Mouse (Mus musculus): Measurements from ENCODE around the gene Ccdc51. TPM values are rescaled to one million over a fixed set of nuclear protein-coding genes. Genes with fewer than 3 reads are reported as not detected.

Ccdc51 gene
- total RNA-seq, 2 experiments from 2014 or later, result 8.6 to 9.1 TPM

- peak; percentile 45 to 67 for DNase-seq (ENCODE audit: low spot score in 2 of 2)
These were observed 13.1 kb downstream of the Ccdc51 start, which contains the start of gene Plxnb1 for GRCm38 (mm10) chr9:109095137-109095982. TSS of gene Plxnb1 (plus strand) at chr9:109095389.

DNA sequence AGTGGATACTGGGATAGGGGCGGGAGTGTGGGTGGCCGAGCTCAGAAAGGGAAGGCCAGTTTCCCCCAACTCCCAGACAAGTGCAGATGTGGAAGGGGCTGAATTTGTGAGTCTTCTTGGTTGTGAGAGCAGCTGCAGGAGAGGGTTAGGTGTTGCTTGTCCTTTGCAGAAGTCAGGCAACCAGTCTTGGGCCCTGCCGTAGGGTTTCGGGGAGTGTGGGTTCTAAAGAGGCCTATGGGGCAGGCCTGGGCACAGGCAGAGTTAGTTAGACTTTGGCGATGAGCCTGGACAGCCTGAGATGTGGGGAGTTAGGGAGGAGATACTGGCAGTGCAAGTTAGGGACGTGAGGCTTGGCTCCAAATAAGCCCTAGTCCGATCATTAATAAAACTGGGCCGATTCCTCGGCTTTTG, 14.0 kb downstream of the Ccdc51 start:
- DNase-seq (ENCODE audit: low spot score in 2 of 2), result no peak

DNA sequence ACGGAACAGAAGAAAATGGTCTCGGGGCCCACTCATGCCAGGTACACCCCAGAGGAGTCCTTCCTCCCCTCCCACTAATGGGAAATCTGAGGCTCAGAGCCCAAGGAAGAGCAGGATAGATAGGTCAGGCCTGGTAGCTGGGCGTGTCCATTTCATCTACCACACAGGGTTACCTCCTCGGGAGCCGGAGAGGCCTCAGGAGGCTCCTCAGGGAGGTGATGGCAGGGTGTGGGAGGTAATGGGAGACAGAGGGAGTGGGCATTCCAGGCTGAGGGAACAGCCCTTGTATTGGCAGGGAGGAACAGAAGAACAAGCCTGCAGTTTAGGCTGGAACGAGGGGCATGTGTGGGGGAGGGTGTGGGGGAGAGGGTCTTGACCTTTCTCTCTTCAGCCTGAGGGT, 14.6 kb downstream of the Ccdc51 start:
- no peak for DNase-seq (ENCODE audit: low spot score in 2 of 2)

DNA sequence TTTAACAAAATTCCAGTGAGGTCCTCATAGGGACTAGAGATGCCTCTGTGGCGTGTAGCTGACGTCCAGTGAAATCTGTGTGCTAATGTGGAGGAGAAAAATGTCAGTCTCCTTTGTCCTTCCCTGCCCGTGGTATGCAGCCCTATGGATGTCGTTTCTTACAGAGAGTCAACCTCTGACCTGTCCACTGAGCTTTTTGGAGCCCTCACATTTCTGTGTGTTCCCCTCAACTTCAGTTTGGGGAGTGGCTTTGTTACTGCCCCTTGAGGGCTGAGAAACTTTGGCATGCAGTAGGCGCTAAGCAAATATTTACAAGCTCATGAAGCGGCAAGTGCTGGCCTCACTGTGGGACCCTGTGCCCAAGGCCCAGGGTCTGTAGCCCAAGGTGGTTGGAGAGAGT, 15.0 kb downstream of the Ccdc51 start:
- DNase-seq (ENCODE audit: low spot score in 2 of 2), result no peak

- no peak for DNase-seq (ENCODE audit: low spot score in 2 of 2)
These were observed 15.5 kb downstream of the Ccdc51 start for GRCm38 (mm10) chr9:109097831-109098230.

GRCm38 (mm10) chr9:109098366-109098765, 16.1 kb downstream of the Ccdc51 start:
- DNase-seq (ENCODE audit: low spot score in 2 of 2), result no peak

DNA sequence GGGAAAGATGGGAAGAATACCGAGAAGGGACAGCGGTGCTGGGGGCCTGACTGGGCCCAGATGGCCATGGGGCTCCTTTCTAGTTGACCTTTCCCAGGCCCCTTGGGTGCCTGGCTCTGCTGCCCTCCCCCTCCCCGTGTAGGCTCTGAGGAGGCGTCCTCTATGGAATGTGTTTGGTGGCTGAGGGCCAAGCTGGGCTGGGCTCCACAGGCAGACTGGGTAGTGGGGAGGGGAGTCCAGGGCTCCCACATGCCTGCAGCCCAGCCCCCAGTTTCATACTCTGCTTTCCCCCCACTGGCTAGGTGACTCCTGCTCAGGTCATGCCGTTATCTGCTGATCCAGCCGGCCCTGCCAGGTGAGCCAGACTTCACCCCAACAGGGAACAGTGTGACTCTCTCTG, 16.7 kb downstream of the Ccdc51 start:
- DNase-seq (ENCODE audit: low spot score in 2 of 2), result no peak

- no peak for DNase-seq (ENCODE audit: low spot score in 2 of 2)
These were observed 18.1 kb downstream of the Ccdc51 start for GRCm38 (mm10) chr9:109100307-109100928.

- no peak for DNase-seq (ENCODE audit: low spot score in 2 of 2)
These were observed 19.7 kb downstream of the Ccdc51 start for GRCm38 (mm10) chr9:109101933-109102445.

DNA sequence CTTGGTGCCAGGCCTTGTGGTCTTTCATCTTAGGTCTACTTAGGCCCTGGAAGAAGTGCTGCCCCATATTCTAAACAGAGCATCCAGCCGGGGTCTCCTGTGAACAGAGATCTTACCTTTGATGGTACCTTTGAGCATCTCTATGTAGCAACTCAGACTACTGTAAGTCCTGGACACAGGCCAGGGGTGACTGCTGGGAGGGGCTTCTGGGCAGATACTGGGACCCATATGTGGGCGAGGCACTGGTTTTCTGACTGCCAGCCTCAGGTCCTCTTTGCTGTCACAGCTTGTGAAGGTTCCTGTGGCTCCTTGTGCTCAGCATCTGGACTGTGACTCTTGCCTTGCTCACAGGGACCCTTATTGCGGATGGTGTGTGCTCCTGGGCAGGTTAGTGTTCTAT, 20.2 kb downstream of the Ccdc51 start:
- DNase-seq (ENCODE audit: low spot score in 2 of 2), result no peak

GRCm38 (mm10) chr9:109103250-109103649, 21.0 kb downstream of the Ccdc51 start:
- DNase-seq (ENCODE audit: low spot score in 2 of 2), result no peak

DNA sequence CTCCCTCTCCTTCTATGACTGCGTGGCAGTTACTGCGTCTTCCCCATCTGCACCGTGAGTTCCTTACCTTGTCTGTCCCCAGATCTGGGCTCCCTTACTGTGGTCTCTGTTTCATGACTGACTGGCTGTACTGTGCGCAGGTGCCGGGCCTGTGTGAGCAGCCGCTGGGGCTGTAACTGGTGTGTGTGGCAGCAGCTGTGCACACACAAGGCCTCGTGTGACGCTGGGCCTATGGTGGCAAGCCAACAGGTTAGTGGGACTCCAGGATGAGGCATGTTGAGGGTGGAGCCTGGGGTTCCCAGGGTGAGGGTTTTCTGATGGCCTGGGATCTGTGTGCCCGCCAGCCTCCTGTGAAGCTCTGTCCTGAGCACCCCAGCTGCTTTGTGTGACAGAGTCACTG, 21.8 kb downstream of the Ccdc51 start:
- DNase-seq (ENCODE audit: low spot score in 2 of 2), result no peak

- no peak for DNase-seq (ENCODE audit: low spot score in 2 of 2)
These were observed 22.7 kb downstream of the Ccdc51 start for GRCm38 (mm10) chr9:109105011-109105410.

DNA sequence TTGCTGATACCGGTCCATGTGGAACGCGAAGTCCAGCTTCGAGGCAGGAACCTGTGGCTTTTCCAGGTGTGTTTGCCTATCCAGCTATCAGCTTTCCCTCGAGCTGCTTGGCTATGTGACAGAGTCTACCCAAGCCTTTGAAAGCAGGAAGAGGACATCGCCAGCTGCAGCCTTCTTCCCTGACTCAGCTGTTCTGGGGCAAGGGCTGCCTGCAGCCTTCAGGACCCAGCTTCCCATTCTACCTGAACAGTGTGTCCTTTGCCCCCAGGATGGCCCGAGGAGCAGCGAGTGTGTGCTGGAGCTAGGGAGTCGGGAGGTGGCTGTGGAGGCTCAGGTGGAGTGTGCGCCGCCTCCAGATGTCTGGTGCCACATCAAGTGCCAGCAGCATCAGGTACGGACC, 23.4 kb downstream of the Ccdc51 start:
- no peak for DNase-seq (ENCODE audit: low spot score in 2 of 2)

GRCm38 (mm10) chr9:109107341-109107740, 25.0 kb downstream of the Ccdc51 start:
- DNase-seq (ENCODE audit: low spot score in 2 of 2), result no peak

GRCm38 (mm10) chr9:109110240-109110639, 27.9 kb downstream of the Ccdc51 start:
- DNase-seq (ENCODE audit: low spot score in 2 of 2), result no peak

DNA sequence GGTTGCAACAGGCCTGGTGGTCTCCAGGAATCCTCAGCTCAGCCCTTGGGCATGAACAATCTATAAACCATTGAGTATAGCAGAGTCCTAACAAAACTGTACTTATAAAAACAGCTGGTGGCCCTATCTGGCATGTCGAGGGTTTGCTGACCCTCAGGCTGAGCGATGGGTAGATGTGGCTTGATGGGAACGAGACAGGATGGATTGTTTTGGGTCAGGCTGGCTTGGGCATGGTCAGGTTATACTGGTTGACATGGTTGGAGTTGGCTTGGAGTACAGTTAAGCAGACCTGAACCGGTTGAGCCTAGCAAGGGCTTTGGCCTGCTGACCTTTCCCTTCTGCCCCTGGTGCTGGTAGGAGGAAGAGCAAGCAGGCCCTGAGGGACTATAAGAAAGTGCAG, 28.8 kb downstream of the Ccdc51 start:
- DNase-seq (ENCODE audit: low spot score in 2 of 2), result no peak

DNA sequence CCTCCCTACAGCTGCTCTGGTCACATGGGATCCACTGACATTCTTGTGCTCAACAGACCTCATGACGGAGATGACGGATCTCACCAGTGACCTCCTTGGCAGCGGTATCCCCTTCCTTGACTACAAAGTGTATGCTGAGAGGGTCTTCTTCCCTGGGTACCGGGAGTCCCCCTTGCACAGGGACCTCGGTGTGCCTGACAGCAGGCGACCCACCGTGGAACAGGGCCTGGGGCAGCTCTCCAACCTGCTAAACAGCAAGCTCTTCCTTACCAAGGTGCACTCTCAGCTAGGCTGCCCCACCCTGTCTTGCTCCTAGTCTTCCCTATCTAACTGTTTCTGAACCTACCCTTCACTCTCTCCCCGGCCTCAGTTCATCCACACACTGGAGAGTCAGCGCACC, 29.3 kb downstream of the Ccdc51 start:
- DNase-seq (ENCODE audit: low spot score in 2 of 2), result no peak

DNA sequence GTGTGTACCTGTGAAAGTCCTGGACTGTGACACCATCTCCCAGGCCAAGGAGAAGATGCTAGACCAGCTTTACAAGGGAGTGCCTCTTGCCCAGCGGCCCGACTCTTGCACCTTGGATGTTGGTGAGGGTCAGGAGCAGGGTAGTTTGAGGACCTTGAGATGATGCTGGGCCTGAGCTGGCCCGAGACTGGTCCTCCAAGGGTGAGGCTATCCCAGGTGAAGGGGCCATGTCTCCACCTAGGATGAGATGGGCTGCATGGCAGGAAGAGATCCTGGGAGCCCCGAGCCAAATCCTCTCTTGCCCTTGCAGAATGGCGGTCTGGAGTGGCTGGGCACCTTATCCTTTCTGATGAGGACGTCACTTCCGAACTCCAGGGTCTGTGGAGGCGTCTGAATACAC, 31.0 kb downstream of the Ccdc51 start:
- no peak for DNase-seq (ENCODE audit: low spot score in 2 of 2)

GRCm38 (mm10) chr9:109114276-109114675, 32.0 kb downstream of the Ccdc51 start:
- no peak for DNase-seq (ENCODE audit: low spot score in 2 of 2)

- DNase-seq (ENCODE audit: low spot score in 2 of 2), result peak in 1 of 2 experiments; percentile 10
These were observed 32.6 kb downstream of the Ccdc51 start for GRCm38 (mm10) chr9:109114871-109115270.

DNA sequence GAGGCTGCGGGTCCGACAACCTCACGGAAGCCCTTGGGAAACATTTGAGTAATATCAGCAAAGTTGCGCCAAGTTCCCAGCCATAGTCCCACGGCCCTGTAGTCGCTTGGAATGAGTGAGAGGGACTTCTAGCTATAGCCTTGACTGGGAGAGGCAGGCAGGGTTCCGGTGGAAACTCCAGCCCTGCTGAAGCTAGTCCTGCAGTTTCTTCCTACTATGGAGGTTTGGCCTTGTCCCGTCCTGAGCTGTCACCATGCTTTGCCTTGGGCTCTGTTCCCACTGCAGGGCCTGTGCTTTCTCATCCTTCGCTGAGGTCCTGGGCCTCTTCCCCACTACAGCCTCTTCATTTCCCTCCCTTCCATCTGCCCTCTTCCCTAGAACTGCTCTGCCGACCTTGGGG, 33.9 kb downstream of the Ccdc51 start:
- no peak for DNase-seq (ENCODE audit: low spot score in 2 of 2)
